In genomic region chr2:60807341-60808195, GRCm38 (mm10) we compare ENCODE assay signal across 10 mouse cellular contexts.
DNase-seq lines count a peak whose midpoint lies in the region; ATAC-seq lines count a peak whose summit lies in the region.
"Had no signal": no experiment of that assay in that cellular context is flagged by ENCODE, and none has a peak within 500 bp of the region (broad histone marks: within the 10 kb centered on the region; RNA-seq: fewer than 3 reads in every experiment).

No protein-coding gene starts in this region.

- H3K4me3 ChIP-seq in kidney, embryonic 16.5 days (ENCODE audit: low read length), result no peak overlapping the region
- H3K4me3 ChIP-seq in kidney, embryonic 14.5 days (ENCODE audit: low read length), result no peak overlapping the region
- H3K4me3 ChIP-seq in embryonic facial prominence, embryonic 13.5 days, result no peak overlapping the region
- H3K4me3 ChIP-seq in liver, embryonic 13.5 days (replicated peaks), result no peak overlapping the region

- H3K27ac ChIP-seq in kidney, embryonic 16.5 days (ENCODE audit: low read length), result peak overlapping the region; percentile 39; the same call in 1 of the 2 replicates
- no peak overlapping the region; the same call in 1 of the 2 replicates for H3K27ac ChIP-seq in kidney, embryonic 14.5 days (ENCODE audit: low read depth, low read length)
- peak overlapping the region; percentile 69 for H3K27ac ChIP-seq in embryonic facial prominence, embryonic 13.5 days
- peak overlapping the region; percentile 50 for H3K27ac ChIP-seq in liver, embryonic 13.5 days

- H3K4me2 ChIP-seq in kidney, embryonic 16.5 days (replicated peaks; ENCODE audit: low read depth, low read length), result no peak overlapping the region
- no peak overlapping the region for H3K4me2 ChIP-seq in kidney, embryonic 14.5 days (replicated peaks; ENCODE audit: low read depth, low read length)
- 0 out of 2 replicates have a peak overlapping the region, but pooled peaks have one; percentile 5 for H3K4me2 ChIP-seq in embryonic facial prominence, embryonic 13.5 days
- no peak overlapping the region for H3K4me2 ChIP-seq in liver, embryonic 13.5 days

- no peaks in the 10 kb centered on the region for H3K36me3 ChIP-seq in kidney, embryonic 16.5 days (ENCODE audit: insufficient read depth, low read length)
- H3K36me3 ChIP-seq in kidney, embryonic 14.5 days (ENCODE audit: control insufficient read depth, insufficient read depth, low read length), result no peaks in the 10 kb centered on the region
- no peaks in the 10 kb centered on the region for H3K36me3 ChIP-seq in embryonic facial prominence, embryonic 13.5 days
- H3K36me3 ChIP-seq in liver, embryonic 13.5 days, result no peaks in the 10 kb centered on the region

- no peak for ATAC-seq in kidney, embryonic 16.5 days (ENCODE audit: low FRiP score, low TSS enrichment)
- no peak for ATAC-seq in kidney, embryonic 14.5 days (ENCODE audit: low FRiP score, low TSS enrichment)
- ATAC-seq in embryonic facial prominence, embryonic 13.5 days (ENCODE audit: insufficient number of reproducible peaks, insufficient read depth, low FRiP score, low TSS enrichment, low read depth), result no peak
- ATAC-seq in liver, embryonic 13.5 days (ENCODE audit: low read depth), result no peak
- no peak for ATAC-seq in frontal cortex, adult (ENCODE audit: low TSS enrichment)

- no peak overlapping the region for H3K9ac ChIP-seq in kidney, embryonic 16.5 days (replicated peaks; ENCODE audit: low read length)
- no peak overlapping the region for H3K9ac ChIP-seq in kidney, embryonic 14.5 days (ENCODE audit: low read depth, low read length)
- no peak overlapping the region for H3K9ac ChIP-seq in embryonic facial prominence, embryonic 13.5 days
- no peak overlapping the region for H3K9ac ChIP-seq in liver, embryonic 13.5 days

- no peaks in the 10 kb centered on the region for H3K27me3 ChIP-seq in kidney, embryonic 16.5 days (ENCODE audit: insufficient read depth, low read length)
- no peaks in the 10 kb centered on the region for H3K27me3 ChIP-seq in kidney, embryonic 14.5 days (ENCODE audit: control insufficient read depth, insufficient read depth, low read length)
- no peaks in the 10 kb centered on the region for H3K27me3 ChIP-seq in embryonic facial prominence, embryonic 13.5 days
- no peaks in the 10 kb centered on the region for H3K27me3 ChIP-seq in liver, embryonic 13.5 days

- peaks cover 51% of the 10 kb centered on the region for H3K4me1 ChIP-seq in kidney, embryonic 16.5 days (ENCODE audit: insufficient read depth, low read length)
- H3K4me1 ChIP-seq in kidney, embryonic 14.5 days (ENCODE audit: control insufficient read depth, insufficient read depth, low read length), result peaks cover 54% of the 10 kb centered on the region
- H3K4me1 ChIP-seq in embryonic facial prominence, embryonic 13.5 days, result peaks cover 59% of the 10 kb centered on the region
- H3K4me1 ChIP-seq in liver, embryonic 13.5 days (replicated peaks), result peaks cover 63% of the 10 kb centered on the region

- WGBS in kidney, embryonic 16.5 days, result 43% methylated on average over 11 of the region's 11 CpGs
- WGBS in kidney, embryonic 14.5 days, result 47% methylated on average over 11 of the region's 11 CpGs
- WGBS in embryonic facial prominence, embryonic 13.5 days, result 39% methylated on average over 11 of the region's 11 CpGs
- 68% methylated on average over 11 of the region's 11 CpGs for WGBS in liver, embryonic 13.5 days (ENCODE audit: insufficient replicate concordance)

- no peaks in the 10 kb centered on the region for H3K9me3 ChIP-seq in kidney, embryonic 16.5 days (ENCODE audit: low read length)
- H3K9me3 ChIP-seq in kidney, embryonic 14.5 days (ENCODE audit: control insufficient read depth, low read length), result no peaks in the 10 kb centered on the region
- no peaks in the 10 kb centered on the region for H3K9me3 ChIP-seq in embryonic facial prominence, embryonic 13.5 days
- H3K9me3 ChIP-seq in liver, embryonic 13.5 days (replicated peaks), result no peaks in the 10 kb centered on the region

- peak; percentile 72 for DNase-seq in MN1 (ENCODE audit: low spot score)
- no peak for DNase-seq in liver, embryonic 13.5 days
- no peak for DNase-seq in testis, postnatal 10 days (ENCODE audit: low spot score)
- no peak for DNase-seq in right cerebral cortex, postnatal 4 days
- DNase-seq: kidney, postnatal 14 days; midbrain, embryonic 14.5 days had no signal
